7 mouse cellular contexts compared by ENCODE assay signal in the genomic region with DNA sequence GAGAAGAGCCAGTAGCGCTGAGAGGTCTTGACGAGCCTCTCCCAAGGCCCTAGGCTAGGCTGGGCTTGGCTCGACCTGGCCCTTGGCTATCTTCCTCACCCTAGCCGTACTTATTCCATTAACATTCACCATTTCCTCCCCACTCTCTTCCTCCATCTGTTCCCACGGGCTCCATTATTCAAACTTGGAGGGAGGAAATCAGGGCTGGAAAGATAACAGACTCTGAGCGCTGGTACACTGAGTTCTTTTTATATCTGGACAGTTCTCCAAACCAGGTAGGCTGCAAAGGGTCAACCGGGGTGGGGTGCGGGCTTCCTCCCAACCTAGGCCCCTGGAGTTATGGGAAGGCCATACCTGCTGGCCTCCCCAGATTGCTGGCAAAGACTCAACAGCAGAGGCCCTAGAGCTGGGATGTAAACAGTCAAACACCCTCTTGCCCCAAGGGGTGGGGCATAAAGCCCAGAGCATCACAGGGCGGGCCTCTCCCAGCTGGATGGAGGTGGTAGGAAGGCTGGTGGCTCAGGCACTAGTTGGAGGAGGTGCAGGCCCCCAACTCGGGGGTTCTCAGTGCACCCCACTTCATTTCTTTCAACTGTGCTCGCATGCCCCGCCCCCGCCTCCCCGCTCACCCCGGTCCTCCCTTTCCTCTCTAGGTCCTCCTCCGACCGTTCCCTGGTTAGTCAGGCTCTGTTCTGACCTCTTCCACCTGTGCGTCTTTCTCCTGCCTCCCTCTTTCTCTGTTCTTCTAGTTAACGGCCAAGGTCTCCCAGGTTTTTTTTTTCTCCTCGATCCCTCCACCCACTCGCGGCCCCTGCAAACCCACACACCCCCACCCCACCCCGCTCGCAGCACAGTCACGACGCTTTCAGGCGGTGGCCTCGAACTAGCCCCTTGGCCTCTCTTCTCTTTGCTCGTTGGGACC. TPM values are rescaled to one million over a fixed set of nuclear protein-coding genes. Genes with fewer than 3 reads are reported as not detected.
DNase-seq lines count a peak whose midpoint lies in the region; ATAC-seq lines count a peak whose summit lies in the region.

A gene (plus strand): TSS at position 146 of the 922 bp plus-strand sequence.

- H3K4me1 ChIP-seq in intestine, embryonic 16.5 days (ENCODE audit: control insufficient read depth, insufficient read depth, low read length), result peaks cover 24% of the 10 kb centered on the region
- H3K4me1 ChIP-seq in lung, embryonic 15.5 days, result peaks cover 28% of the 10 kb centered on the region

- DNase-seq in MN1 (ENCODE audit: low spot score), result peak; percentile 37
- peak; percentile 23 for DNase-seq in c-Kit-positive CD71-positive TER-119-negative erythroid progenitor cells, embryonic 14.5 days (ENCODE audit: low read depth)
- no peak for DNase-seq in gonadal fat pad, adult 2 months (ENCODE audit: low read depth)
- peak; percentile 51 for DNase-seq in splenic B cell, adult 2 months (ENCODE audit: low read depth, low spot score)
- DNase-seq in left cerebral cortex, postnatal 25 days (ENCODE audit: low spot score in 2 of 2), result no peak

- H3K4me3 ChIP-seq in intestine, embryonic 16.5 days (ENCODE audit: low read length), result peak within 1 kb of the TSS; percentile 56
- H3K4me3 ChIP-seq in lung, embryonic 15.5 days, result peak within 1 kb of the TSS; percentile 45

- no peaks in the 10 kb centered on the region for H3K9me3 ChIP-seq in intestine, embryonic 16.5 days (ENCODE audit: control insufficient read depth, low read length)
- no peaks in the 10 kb centered on the region for H3K9me3 ChIP-seq in lung, embryonic 15.5 days

- H3K27me3 ChIP-seq in intestine, embryonic 16.5 days (replicated peaks; ENCODE audit: control insufficient read depth, insufficient read depth, low read length), result no peaks in the 10 kb centered on the region
- H3K27me3 ChIP-seq in lung, embryonic 15.5 days, result no peaks in the 10 kb centered on the region
- no peaks in the 10 kb centered on the region for H3K27me3 ChIP-seq in splenic B cell, adult 2 months (ENCODE audit: control insufficient read depth, insufficient read depth, low read length, poor library complexity, severe bottlenecking)

- peak; percentile 51 for ATAC-seq in intestine, embryonic 16.5 days
- peak; percentile 32; the same call in 1 of the 2 replicates for ATAC-seq in lung, embryonic 15.5 days (ENCODE audit: borderline replicate concordance, extremely low read depth, low FRiP score, low TSS enrichment)

- H3K4me2 ChIP-seq in intestine, embryonic 16.5 days (ENCODE audit: low read depth, low read length), result peak within 1 kb of the TSS; percentile 90
- H3K4me2 ChIP-seq in lung, embryonic 15.5 days, result peak within 1 kb of the TSS; percentile 91

- intact Hi-C loops in left cerebral cortex, postnatal 25 days (cut with DNase I), result no loop called here

- WGBS in intestine, embryonic 16.5 days, result 11% methylated on average over 29 of the region's 29 CpGs
- 9% methylated on average over 29 of the region's 29 CpGs for WGBS in lung, embryonic 15.5 days

- peaks cover 16% of the 10 kb centered on the region; the same call in 1 of the 2 replicates for H3K36me3 ChIP-seq in intestine, embryonic 16.5 days (ENCODE audit: control insufficient read depth, insufficient read depth, low read length)
- H3K36me3 ChIP-seq in lung, embryonic 15.5 days, result peaks cover 4% of the 10 kb centered on the region; the same call in 1 of the 2 replicates
- peaks cover 7% of the 10 kb centered on the region for H3K36me3 ChIP-seq in splenic B cell, adult 2 months (ENCODE audit: control insufficient read depth, insufficient read depth, low read length, poor library complexity, severe bottlenecking)

- peak within 1 kb of the TSS; percentile 70 for H3K27ac ChIP-seq in intestine, embryonic 16.5 days (ENCODE audit: low read length)
- peak within 1 kb of the TSS; percentile 74 for H3K27ac ChIP-seq in lung, embryonic 15.5 days

- H3K9ac ChIP-seq in intestine, embryonic 16.5 days (ENCODE audit: low read depth, low read length), result peak within 1 kb of the TSS; percentile 76
- peak within 1 kb of the TSS; percentile 46 for H3K9ac ChIP-seq in lung, embryonic 15.5 days

RNA-seq across cellular contexts. Expression of the gene that starts here (rescaled TPM):
- 13.8 and 15.5 TPM in 2 replicates for polyA plus RNA-seq in gonadal fat pad, adult 2 months (2012; rRNA removed)
- polyA plus RNA-seq in intestine, embryonic 16.5 days (2015; fragmentation: Nextera tagmentation; extraction: Ambion mirVana), result 6.8 and 7.5 TPM in 2 replicates
- polyA plus RNA-seq in lung, embryonic 15.5 days (2015; fragmentation: Nextera tagmentation; extraction: Ambion mirVana), result 9.9 and 11.4 TPM in 2 replicates
- under 1 TPM; 0.34 to 0.82 TPM for total RNA-seq in left cerebral cortex, postnatal 25 days (2021)

Comparison
In these comparisons a context has a peak if more than half of its experiments do, and no peak if none do; other contexts are left out.
1. DNase-seq: peak in MN1 (single experiment), c-Kit-positive CD71-positive TER-119-negative erythroid progenitor cells, embryonic 14.5 days (single experiment) and splenic B cell, adult 2 months (single experiment); none in gonadal fat pad, adult 2 months (single experiment) and left cerebral cortex, postnatal 25 days (0 of 2).